Mouse (Mus musculus) ovary, adult 18-20 months (tissue): ENCODE results near the gene Rnf186.

ENCODE experiments used
- DNase-seq: peaks from one replicate; pipeline ENCODE4 v3.0.0; 2022; ENCODE audit warnings: low spot score, mixed read lengths

The Rnf186 gene

DNA sequence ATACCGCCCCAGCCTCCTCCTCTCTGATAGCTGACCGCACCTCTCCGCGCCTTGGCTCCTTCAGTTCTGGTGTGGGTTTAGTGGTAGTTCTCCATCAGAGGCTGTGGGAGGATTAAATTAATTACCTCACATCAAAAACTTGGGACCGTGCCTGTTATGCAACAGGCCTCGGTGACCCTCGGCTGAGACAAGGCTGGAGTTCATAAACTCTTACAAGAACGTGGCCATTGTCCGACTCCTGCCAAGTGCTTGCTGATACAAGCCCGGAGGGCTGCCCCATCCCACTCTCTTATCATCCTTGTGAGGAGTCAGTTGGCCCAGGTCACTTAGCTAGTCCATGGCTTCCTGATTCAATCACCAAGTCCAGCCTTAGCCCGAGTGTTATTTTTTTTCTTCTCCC lies 46.4 kb downstream of the Rnf186 start:
- peak; percentile 52 for DNase-seq

DNA sequence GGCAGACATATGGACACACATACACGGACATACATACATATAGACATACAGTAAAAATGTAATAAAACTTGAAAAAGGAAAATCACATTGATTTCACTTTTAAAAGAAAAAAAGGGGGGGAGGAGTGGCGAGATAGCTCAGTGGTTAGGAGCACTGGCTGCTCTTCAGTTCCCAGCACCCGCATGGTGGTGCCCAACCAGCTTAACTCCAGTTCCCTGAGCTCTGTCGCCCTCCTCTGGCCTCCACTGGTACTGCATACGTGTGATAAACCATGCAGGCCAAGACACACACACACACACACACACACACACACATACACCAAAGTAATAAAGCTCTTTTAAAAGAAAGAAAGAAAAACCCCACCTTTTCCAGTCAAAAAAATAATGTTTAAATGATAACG lies 47.9 kb downstream of the Rnf186 start:
- DNase-seq: no peak
